Mouse (Mus musculus) CD4-positive naive resting alpha-beta T cell, adult 57 days (primary cell): ENCODE measurements around the gene Med19. TPM values are rescaled to one million over a fixed set of nuclear protein-coding genes. Genes with fewer than 3 reads are reported as not detected.

Source experiments
- total RNA-seq: library from RNA; stranded (reverse); gene quantifications from one replicate; pipeline ENCODE4 v1.2.4, GENCODE M21; 2023

Med19 gene
- total RNA-seq = 14.7 TPM

DNA sequence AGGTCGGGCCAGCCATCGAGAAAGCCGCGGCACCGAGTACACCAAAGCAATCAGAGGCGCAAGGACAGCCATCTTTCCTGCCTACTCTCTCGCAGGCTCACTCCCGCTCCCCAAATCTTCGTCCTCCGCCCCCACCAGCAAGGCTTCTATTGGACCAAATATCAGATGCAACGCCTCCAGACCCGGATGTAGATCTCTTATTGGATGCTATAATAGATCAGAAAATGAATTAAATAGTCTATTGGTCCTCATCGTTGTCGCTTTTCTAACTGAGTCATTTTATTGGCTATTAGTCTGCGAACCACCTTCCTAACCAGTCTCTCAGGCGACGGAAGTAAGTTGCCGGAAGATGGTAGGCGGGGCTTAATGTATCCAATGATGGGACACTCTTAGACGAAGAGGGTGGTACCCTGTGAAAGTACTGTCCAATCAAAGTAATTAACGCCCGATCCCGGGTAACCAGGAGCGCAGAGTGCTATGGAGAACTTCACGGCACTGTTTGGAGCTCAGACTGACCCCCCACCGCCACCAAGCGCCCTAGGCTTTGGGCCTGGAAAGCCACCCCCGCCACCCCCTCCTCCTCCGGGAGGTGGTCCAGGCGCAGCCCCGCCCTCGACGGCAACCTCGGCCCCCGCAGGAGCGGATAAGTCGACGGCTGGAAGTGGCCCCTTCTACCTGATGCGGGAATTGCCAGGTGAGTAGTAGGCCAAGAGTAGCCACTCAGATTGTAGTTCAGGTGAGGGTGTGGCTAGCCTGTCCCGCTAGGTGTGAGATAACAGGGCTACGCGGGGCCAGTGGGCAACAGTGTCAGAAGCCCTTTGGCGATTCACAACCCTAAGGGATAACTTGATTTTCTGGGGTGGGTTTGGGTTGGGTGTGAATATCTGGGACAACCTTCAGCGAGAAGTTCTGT is at the start of gene Med19, which contains the start of gene Gm28635:
Gene Med19, plus strand, starts transcription at position 435 of the 913 bp plus-strand sequence.
Gene Gm28635, minus strand, starts transcription at position 74 of the 913 bp plus-strand sequence.

DNA sequence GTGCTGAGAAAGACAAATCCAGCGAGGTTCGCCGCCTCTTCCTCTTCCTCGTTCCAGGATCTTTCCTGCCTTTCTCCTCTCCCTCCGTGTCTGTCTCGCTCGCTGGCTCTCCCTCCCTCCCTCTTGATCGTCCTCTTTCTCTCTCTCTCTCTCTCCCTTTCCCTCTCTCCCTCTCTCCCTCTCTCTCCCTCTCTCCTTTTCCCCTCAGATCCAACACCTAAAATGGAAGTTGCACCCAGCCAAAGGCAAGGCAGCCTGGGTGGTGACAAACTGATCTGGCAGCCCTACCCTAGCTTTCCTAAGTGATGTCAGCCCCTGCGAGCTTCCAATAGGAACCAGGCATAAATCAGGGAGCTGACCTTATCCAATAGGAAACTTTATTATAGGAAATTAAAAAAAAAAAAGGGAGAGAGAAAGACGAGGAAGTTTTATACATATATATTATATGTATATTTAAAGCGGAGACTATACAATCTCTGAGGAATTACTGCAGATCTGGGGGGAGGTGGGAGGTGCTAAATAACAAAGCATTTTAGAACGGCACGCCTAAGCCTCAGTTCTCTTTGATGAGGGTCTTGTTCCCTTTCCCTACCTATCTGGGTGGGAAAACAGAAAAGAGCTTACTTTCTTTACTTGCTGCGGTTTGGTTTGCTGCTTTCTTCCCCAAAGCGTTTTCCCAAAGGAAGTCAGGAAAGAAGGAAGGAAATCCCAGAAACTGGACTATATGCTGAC is 27.6 kb upstream of the Med19 start, which contains the start of gene Ctnnd1:
Gene Ctnnd1, minus strand, starts transcription at position 302 of the 732 bp plus-strand sequence.

DNA sequence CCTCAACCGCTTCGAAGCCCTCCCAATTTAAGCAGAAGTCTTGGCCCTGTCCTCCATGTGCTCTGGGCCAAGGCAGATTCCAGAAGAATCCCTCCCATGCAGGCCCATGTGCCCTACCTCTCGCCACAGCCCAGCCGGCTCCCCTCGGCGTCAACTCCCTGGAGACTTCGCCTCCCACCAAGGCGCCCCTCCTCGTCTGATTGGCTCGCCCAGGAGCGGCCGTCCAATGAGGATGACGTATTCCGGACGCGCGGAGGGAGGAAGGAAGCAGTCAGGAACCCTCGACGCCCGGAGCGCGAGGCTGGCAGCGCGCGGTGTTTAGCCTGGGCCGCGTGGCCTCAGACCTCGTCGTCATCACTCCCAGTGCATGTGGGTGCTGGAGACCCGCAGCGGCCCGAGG is 19.4 kb upstream of the Med19 start, which contains the start of gene Btbd18:
Gene Btbd18, plus strand, starts transcription at position 274 of the 400 bp plus-strand sequence.

DNA sequence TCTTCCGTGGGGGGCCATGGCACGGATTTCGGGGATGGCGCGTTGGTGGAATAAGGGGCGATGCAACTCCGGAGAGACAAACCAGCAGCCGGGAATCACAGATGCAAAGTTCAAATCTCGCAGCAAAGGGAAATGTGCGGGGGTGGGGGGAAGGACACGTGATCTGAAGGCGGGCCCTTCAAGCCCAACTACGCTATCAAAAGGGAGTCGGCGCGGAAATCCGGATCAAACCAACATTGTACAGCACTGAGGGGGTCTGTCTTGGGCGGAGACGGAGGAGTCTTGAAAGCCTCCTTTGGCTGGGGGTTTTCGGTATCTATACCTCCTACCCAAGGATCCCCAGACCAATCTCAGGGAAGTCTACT is 7.7 kb upstream of the Med19 start, which contains the start of gene Selenoh:
Gene Selenoh, minus strand, starts transcription at position 202 of the 365 bp plus-strand sequence.

DNA sequence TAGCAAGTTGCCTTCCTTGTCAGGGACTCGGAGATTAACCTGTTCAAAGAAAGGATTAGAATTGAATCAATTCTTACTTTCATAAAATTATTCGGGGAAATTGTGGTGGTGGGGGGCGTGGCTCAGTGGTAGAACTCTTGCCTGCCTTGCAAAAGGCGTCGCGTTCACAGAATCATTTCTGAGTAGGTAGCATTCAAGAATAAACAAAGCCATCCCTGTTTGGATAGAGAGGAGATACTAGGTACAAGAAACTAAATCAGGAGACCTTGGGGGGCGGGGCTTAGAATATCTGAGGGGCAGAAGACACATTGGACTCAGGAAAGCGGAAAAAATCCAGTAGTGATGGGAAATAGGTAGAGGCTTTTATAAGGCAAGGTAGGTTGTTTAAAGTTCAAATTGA is 814 bp downstream of the Med19 start, which contains the start of gene Tmx2:
Gene Tmx2, minus strand, starts transcription at position 125 of the 400 bp plus-strand sequence.

DNA sequence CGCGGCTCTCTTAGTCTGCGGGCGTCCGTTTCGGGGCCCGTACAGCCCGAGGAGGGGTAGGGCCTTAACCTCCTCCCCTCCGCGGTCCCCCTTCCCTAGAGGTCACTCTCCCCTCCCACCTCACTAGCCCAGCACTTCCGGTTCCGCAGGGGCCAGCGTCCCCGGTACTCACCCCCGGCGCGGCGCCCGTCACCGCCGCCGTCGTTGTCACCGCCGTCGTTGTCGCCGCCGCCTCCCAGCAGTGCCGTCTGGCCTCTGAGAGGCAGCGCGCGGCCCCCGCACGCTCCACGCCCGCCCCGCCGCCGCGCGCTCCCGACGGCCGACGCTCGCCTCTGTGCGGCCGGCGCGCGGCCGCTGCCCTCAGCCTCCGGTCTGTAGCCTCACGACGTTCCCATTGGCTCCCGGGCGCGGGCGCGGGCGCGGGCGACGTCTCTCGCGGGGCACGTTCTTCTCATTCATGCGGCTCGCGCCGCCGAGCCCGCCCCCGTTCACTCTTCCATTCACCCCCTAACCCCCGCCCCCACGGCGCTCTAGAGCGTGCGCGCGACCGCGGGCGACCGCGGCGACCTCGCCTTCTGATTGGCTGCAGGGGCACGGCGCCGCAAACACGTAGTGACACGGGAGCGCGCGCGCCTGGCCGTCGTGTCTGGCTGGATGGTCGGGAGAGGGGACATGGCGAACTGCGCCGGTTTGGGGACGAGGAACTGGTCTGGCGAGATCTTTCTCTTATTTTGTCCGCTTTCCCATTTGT is 36.8 kb downstream of the Med19 start, which contains the start of gene Zdhhc5:
Gene Zdhhc5, minus strand, starts transcription at position 370 of the 751 bp plus-strand sequence.

DNA sequence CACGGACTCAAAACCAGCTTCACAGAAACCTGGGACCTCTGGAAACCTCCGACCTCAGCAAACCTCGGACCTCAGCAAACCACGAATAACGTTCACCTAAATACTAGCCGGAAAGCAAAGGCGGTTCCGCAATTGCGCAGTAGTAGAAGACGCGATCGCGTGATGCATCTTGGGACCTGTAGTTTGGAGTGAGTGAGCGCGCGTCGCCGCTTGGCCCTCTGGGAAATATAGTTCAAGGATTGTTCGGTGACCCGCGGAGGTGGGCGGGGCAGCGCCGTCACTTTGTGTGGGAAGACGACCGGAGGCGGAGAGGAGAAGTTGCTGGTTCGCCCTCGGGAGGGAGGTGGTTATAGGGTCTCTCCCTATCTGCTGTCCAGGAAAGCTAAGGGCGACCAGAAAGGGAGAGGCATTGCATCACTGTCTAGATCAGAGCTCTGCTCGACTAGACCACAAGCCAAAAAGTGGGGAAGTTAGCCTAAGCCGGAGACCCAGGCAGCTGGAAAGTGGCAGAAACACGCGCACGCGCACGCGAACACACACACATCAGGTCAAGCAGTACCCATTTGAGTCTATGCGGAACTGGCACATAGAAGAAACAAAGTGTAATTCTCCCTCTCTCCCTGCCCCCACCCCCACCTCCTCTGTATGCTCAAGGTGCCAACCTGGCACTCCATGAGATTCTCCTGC is 49.1 kb downstream of the Med19 start, which contains the start of gene Clp1:
Gene Clp1, minus strand, starts transcription at position 179 of the 687 bp plus-strand sequence.

DNA sequence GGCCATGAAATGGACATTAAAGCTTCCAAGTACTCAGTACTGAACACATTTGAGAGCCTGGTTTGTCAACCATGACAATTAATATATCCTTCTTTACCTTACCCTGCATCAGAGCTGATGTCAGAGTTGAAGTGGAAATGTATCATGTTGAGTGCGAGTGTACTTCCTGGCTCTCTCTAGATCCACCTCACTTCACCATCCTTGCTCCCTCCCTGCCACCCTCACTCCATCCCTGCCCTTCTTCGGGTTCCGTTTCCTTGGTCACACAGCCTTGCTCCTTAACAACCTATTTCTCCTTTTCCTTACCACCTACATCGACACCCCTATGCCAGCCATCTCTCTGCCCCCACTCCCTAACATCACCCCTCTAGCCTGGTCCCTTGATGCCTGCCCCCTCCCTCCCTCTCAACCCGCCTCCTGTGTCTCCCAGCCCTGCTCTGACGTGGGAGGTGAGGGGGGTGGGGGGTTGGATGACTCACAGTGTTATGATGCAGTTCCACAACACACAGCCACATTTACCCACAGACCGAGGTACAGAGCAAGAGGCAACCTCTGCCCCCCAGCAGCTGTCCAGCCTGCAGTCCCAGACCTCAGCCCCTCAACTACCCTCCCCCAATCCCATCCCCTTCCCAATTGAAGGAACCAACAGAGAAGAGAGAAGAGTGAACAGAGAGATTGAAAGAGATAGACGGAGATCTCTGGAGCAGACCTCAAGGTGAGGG is 55.5 kb downstream of the Med19 start, which contains the start of gene Ypel4:
Gene Ypel4, plus strand, starts transcription at position 480 of the 722 bp plus-strand sequence.

Other genes starting within 250 kb of the Med19 start
- gene Tfpi, start 201.6 kb upstream of the Med19 start, total RNA-seq = 6.1 TPM
- gene Ctnnd1, start 27.6 kb upstream of the Med19 start, total RNA-seq = 3.9 TPM
- gene Btbd18, start 19.3 kb upstream of the Med19 start, total RNA-seq = not detected
- gene Selenoh, start 7.6 kb upstream of the Med19 start, total RNA-seq = 41.7 TPM
- not detected for gene Gm28635, start 361 bp upstream of the Med19 start, total RNA-seq
- gene Tmx2, start 738 bp downstream of the Med19 start, total RNA-seq = 26.8 TPM
- gene Zdhhc5, start 36.8 kb downstream of the Med19 start, total RNA-seq = 53.2 TPM
- 25.7 TPM for gene Clp1, start 48.9 kb downstream of the Med19 start, total RNA-seq
- 0.56 TPM for gene Ypel4, start 55.7 kb downstream of the Med19 start, total RNA-seq
- not detected for gene Gm19426, start 65.3 kb downstream of the Med19 start, total RNA-seq
- gene Serping1, start 97.0 kb downstream of the Med19 start, total RNA-seq = 4.0 TPM
- 3.6 TPM for gene Ube2l6, start 120.4 kb downstream of the Med19 start, total RNA-seq
- not detected for gene Smtnl1, start 144.2 kb downstream of the Med19 start, total RNA-seq
- gene Timm10, start 148.6 kb downstream of the Med19 start, total RNA-seq = 14.8 TPM
- gene Slc43a1, start 160.4 kb downstream of the Med19 start, total RNA-seq = 0.35 TPM
- gene Rtn4rl2, start 208.3 kb downstream of the Med19 start, total RNA-seq = not detected